Mouse (Mus musculus) heart, embryonic 10.5 days (tissue): Measurements from ENCODE around the gene Micu1. TPM values are rescaled to one million over a fixed set of nuclear protein-coding genes. Genes with fewer than 3 reads are reported as not detected.

ENCODE experiments used
- DNase-seq: peaks from one replicate; pipeline ENCODE4 v3.0.0-alpha.2; 2017; ENCODE audit warnings: low spot score
- H3K27ac ChIP-seq: fragments of 300-500 bp; sonication (generic); 2 replicates; pipeline ENCODE4 v1.5.1; 2016; ENCODE audit warnings: mild to moderate bottlenecking
- H3K27me3 ChIP-seq: fragments of 300-500 bp; sonication (generic); 2 replicates; pipeline ENCODE4 v1.6.1; 2016; ENCODE audit warnings: mild to moderate bottlenecking; ENCODE audit not compliant: poor library complexity, insufficient read depth, severe bottlenecking
- H3K36me3 ChIP-seq: fragments of 300-500 bp; sonication (generic); 2 replicates; pipeline ENCODE4 v1.6.1; 2016; ENCODE audit warnings: mild to moderate bottlenecking, moderate library complexity
- H3K4me1 ChIP-seq: fragments of 300-500 bp; sonication (generic); 2 replicates; pipeline ENCODE4 v1.6.1; 2016; ENCODE audit warnings: mild to moderate bottlenecking
- H3K4me3 ChIP-seq: fragments of 300-500 bp; sonication (generic); 2 replicates; pipeline ENCODE4 v1.5.1; 2016; ENCODE audit warnings: mild to moderate bottlenecking, moderate library complexity
- H3K9me3 ChIP-seq: fragments of 300-500 bp; sonication (generic); 2 replicates; pipeline ENCODE4 v1.6.1; 2016; ENCODE audit warnings: mild to moderate bottlenecking, moderate library complexity
- WGBS: fragments of 180-500 bp; shearing (Covaris S2); methylation state at CpG from one replicate; pipeline ENCODE4 v1.1.7; 2016; 5-methylcytosine and 5-hydroxymethylcytosine counted together
- polyA plus RNA-seq: library from polyadenylated mRNA; unstranded; fragments of >200 nt; fragmentation: Nextera tagmentation; extraction: Ambion mirVana; gene quantifications from 2 replicates; pipeline ENCODE4 v1.2.1, GENCODE M21; 2016

Micu1 gene
- polyA plus RNA-seq, 1 experiment from 2014 or later, result 45.4 TPM

GRCm38 (mm10) chr10:59800826-59801501, 98.7 kb downstream of the Micu1 start:
- H3K27ac ChIP-seq, result no peak overlapping the region

GRCm38 (mm10) chr10:59808677-59809076, 106.4 kb downstream of the Micu1 start:
- Histone ChIP-seq H3K4me1 (peaks cover 19% of the 10 kb centered on the region), H3K36me3 (peaks cover 12% of the 10 kb centered on the region), H3K9me3 (no peaks in the 10 kb centered on the region), H3K4me3 (no peak overlapping the region), H3K27ac (no peak overlapping the region), H3K27me3 (no peaks in the 10 kb centered on the region)
- 86% methylated on average over 4 of the region's 4 CpGs for WGBS
- DNase-seq, result no peak

More at GRCm38 (mm10) chr10:59800826-59801501, 98.7 kb downstream of the Micu1 start:
- Histone ChIP-seq H3K36me3 (peaks cover 15% of the 10 kb centered on the region), H3K4me1 (peaks cover 34% of the 10 kb centered on the region), H3K9me3 (no peaks in the 10 kb centered on the region), H3K4me3 (no peak overlapping the region), H3K27me3 (no peaks in the 10 kb centered on the region)
- no peak for DNase-seq
- WGBS, result 68% methylated on average over 12 of the region's 12 CpGs

DNA sequence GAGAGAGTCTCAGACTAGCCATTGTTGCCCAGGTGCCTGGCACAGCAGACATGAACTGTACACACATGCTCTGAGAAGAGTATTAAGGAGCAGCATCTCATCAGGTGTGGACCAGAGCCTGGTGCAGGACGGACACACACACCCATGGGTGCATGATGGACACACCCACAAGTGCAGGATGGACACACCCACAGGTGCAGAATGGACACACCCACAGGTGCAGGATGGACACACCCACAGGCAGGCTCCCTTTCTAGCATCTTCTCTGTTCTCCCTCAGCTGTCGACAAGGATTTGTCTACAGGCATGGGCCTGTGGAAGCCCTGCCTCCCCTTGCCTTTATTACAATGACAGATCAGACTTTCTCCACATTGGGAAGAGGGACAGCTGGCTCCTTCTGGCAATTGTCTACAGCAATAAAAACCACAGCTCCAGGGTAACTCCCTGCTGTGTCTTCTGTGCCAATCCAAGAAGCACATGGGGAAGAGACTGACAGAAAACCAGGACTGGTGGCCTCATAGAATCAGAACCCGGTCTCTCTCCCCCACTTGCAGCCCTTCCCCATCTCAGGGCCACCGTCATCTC, 107.8 kb downstream of the Micu1 start:
- peaks cover 8% of the 10 kb centered on the region for H3K36me3 ChIP-seq
- H3K9me3 ChIP-seq, result no peaks in the 10 kb centered on the region
- no peak overlapping the region for H3K4me3 ChIP-seq
- peaks cover 26% of the 10 kb centered on the region for H3K4me1 ChIP-seq
- H3K27ac ChIP-seq, result no peak overlapping the region
- no peak for DNase-seq
- 70% methylated on average over 4 of the region's 4 CpGs for WGBS
- H3K27me3 ChIP-seq, result no peaks in the 10 kb centered on the region

- Histone ChIP-seq H3K9me3 (no peaks in the 10 kb centered on the region), H3K4me3 (0 out of 2 replicates have a peak overlapping the region, but pooled peaks have one; percentile 22), H3K27ac (peak overlapping the region; percentile 37; the same call in 1 of the 2 replicates), H3K27me3 (no peaks in the 10 kb centered on the region), H3K36me3 (0 out of 2 replicates have a peak, but pooled peaks cover 4% of the 10 kb centered on the region), H3K4me1 (peaks cover 26% of the 10 kb centered on the region)
- 15% methylated on average over 13 of the region's 13 CpGs for WGBS
- DNase-seq, result peak; percentile 86
These were observed 110.7 kb downstream of the Micu1 start for GRCm38 (mm10) chr10:59812939-59813338.

- DNase-seq, result no peak
- WGBS, result 92% methylated on average over 9 of the region's 9 CpGs
These were observed 111.5 kb downstream of the Micu1 start for GRCm38 (mm10) chr10:59813759-59814158.

GRCm38 (mm10) chr10:59814505-59815155, 112.4 kb downstream of the Micu1 start:
- Histone ChIP-seq H3K36me3 (0 out of 2 replicates have a peak, but pooled peaks cover 4% of the 10 kb centered on the region), H3K27ac (no peak overlapping the region), H3K4me3 (no peak overlapping the region), H3K9me3 (no peaks in the 10 kb centered on the region), H3K4me1 (peaks cover 32% of the 10 kb centered on the region), H3K27me3 (no peaks in the 10 kb centered on the region)
- DNase-seq, result no peak
- 63% methylated on average over 7 of the region's 7 CpGs for WGBS

More at GRCm38 (mm10) chr10:59813759-59814158, 111.5 kb downstream of the Micu1 start:
- Histone ChIP-seq H3K27ac (no peak overlapping the region; the same call in 1 of the 2 replicates), H3K4me3 (no peak overlapping the region), H3K4me1 (peaks cover 26% of the 10 kb centered on the region), H3K27me3 (no peaks in the 10 kb centered on the region), H3K36me3 (0 out of 2 replicates have a peak, but pooled peaks cover 4% of the 10 kb centered on the region), H3K9me3 (no peaks in the 10 kb centered on the region)

DNA sequence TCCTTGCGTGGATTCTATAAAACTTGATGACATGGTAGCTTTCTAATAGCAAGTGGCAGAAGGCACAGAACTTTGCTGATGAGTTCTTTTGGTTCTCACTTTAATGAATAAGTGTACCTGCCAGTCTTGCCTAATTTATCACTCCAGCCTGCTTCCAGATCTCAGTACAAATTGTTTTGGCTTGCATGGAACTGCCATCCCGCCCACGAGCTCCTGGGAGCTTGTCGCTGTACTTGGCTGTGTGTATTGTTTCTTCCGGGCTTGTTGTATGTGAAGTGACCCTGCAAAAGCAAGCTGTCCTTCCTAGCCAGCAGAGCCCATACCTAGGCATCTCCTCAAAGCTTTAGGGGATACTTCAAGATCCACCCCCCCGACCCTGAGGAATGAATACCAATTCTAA, 114.3 kb downstream of the Micu1 start:
- no peak for DNase-seq
- Histone ChIP-seq H3K27ac (no peak overlapping the region), H3K27me3 (no peaks in the 10 kb centered on the region), H3K4me1 (peaks cover 27% of the 10 kb centered on the region), H3K9me3 (no peaks in the 10 kb centered on the region), H3K4me3 (no peak overlapping the region), H3K36me3 (no peaks in the 10 kb centered on the region)
- 88% methylated on average over 6 of the region's 6 CpGs for WGBS

GRCm38 (mm10) chr10:59817528-59817927, 115.3 kb downstream of the Micu1 start:
- Histone ChIP-seq H3K9me3 (no peaks in the 10 kb centered on the region), H3K4me3 (no peak overlapping the region), H3K27me3 (no peaks in the 10 kb centered on the region), H3K36me3 (no peaks in the 10 kb centered on the region), H3K27ac (no peak overlapping the region), H3K4me1 (peaks cover 24% of the 10 kb centered on the region)
- no peak for DNase-seq
- WGBS, result 48% methylated on average over 2 of the region's 2 CpGs

DNA sequence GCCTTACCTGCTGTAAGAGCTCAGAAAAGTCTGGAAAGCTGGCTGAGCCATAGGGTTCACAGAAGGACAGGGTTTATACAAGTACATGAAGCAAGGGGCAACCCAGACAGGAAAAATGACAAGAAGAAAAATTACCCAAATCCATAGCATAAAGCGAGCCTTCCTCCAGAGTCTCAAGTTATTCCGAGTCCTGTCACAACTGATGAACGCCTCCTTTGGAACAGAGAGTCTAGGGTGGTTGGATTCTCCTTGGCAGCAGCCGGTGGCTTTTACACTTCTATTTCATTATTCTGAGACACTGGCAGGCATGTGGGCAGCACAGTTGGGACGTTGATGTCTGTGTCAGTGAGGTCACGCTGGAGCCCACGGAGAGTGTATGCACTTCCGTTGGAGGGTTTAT, 115.7 kb downstream of the Micu1 start:
- Histone ChIP-seq H3K9me3 (no peaks in the 10 kb centered on the region), H3K36me3 (no peaks in the 10 kb centered on the region), H3K4me3 (no peak overlapping the region), H3K4me1 (peaks cover 19% of the 10 kb centered on the region), H3K27ac (no peak overlapping the region), H3K27me3 (no peaks in the 10 kb centered on the region)
- DNase-seq, result no peak
- WGBS, result 87% methylated on average over 8 of the region's 8 CpGs

DNA sequence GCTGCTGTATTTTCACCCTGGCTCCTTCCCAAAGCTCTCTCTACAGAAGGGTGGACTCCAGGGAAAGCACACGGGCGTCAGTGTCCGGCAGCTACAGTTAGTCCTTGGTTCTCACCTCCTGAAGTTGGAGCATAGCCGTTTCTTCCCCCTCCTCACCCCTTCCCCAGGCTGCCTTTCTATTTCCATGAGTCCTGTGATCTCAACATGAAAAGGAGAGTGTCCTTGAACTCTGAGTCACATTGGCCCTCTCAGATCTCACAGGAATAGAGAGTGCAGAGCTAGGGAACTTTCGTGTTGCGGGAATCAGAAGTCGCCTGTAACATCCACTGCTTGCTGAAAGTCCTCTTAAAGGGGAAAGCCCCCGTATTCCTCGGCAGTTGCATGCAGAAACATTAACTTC, 116.9 kb downstream of the Micu1 start:
- 71% methylated on average over 9 of the region's 9 CpGs for WGBS
- Histone ChIP-seq H3K4me3 (no peak overlapping the region), H3K4me1 (peaks cover 11% of the 10 kb centered on the region; the same call in 1 of the 2 replicates), H3K9me3 (no peaks in the 10 kb centered on the region), H3K27ac (peak overlapping the region; percentile 22; the same call in 1 of the 2 replicates), H3K27me3 (no peaks in the 10 kb centered on the region), H3K36me3 (no peaks in the 10 kb centered on the region)
- no peak for DNase-seq

- Histone ChIP-seq H3K9me3 (no peaks in the 10 kb centered on the region), H3K27me3 (no peaks in the 10 kb centered on the region), H3K4me3 (no peak overlapping the region), H3K4me1 (peaks cover 13% of the 10 kb centered on the region; the same call in 1 of the 2 replicates), H3K27ac (no peak overlapping the region), H3K36me3 (no peaks in the 10 kb centered on the region)
- no peak for DNase-seq
- WGBS, result 91% methylated on average over 5 of the region's 5 CpGs
These were observed 118.6 kb downstream of the Micu1 start for GRCm38 (mm10) chr10:59820886-59821285.

DNA sequence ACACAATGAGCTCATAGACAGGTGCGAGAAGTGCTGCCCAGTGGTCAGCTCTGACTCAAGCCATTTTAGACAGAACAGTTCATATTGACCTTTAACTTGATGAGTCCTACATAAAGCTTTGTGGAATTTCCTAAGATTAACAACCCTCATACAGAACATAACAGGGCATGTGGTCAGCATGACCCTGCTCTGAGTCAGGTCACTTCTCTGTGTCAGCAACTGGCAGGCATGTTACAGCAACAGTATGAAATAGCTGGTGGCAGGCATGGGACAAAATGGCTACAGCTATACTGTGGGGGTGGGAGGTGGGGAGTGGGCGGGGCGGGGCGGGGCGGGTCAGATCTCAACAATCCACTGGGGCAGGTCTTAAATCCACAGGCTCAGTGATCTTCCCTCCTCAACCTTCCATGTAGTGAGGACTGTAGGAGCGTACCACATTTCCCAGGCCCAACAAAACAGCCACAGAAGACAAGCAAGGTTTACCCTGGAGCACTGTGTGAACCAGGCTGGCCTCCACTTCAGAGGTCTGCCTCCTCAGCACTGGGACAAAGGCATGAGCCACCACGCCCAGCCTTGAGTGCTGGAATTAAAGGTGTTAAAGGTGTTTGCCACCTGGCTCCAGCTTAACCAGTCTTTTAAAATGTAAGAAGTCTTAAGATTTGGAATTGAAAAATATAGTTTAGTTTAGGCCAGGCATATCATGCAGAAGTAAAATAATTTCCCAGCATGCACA, 119.2 kb downstream of the Micu1 start:
- H3K27me3 ChIP-seq, result no peaks in the 10 kb centered on the region
- H3K9me3 ChIP-seq, result no peaks in the 10 kb centered on the region
- no peak for DNase-seq
- H3K4me1 ChIP-seq, result peaks cover 13% of the 10 kb centered on the region; the same call in 1 of the 2 replicates
- 83% methylated on average over 7 of the region's 7 CpGs for WGBS
- no peak overlapping the region for H3K4me3 ChIP-seq
- no peak overlapping the region for H3K27ac ChIP-seq
- H3K36me3 ChIP-seq, result no peaks in the 10 kb centered on the region
